Mouse (Mus musculus) spleen, adult 18-20 months (tissue): Measurements from ENCODE around the gene Tub.

Experiments used
- DNase-seq, 2 experiments: peaks; one replicate each; pipeline ENCODE4 v3.0.0; 2022; ENCODE audit warnings: mixed read lengths in 2 of 2

Gene Tub

GRCm38 (mm10) chr7:108950312-108950761 is at the start of gene Tub:
Gene Tub (plus strand): TSS chr7:108950338.
- DNase-seq = peak; percentile 31 to 42

GRCm38 (mm10) chr7:108903969-108904368 is 46.2 kb upstream of the Tub start:
- DNase-seq = no peak

GRCm38 (mm10) chr7:108927043-108927442 is 23.1 kb upstream of the Tub start:
- DNase-seq = no peak

GRCm38 (mm10) chr7:108928280-108929188 is 21.6 kb upstream of the Tub start:
- no peak for DNase-seq

GRCm38 (mm10) chr7:108929726-108930393 is 20.3 kb upstream of the Tub start, which contains the start of gene Nlrp10:
Gene Nlrp10 (minus strand): TSS chr7:108930178.
- no peak for DNase-seq

- peak; percentile 86 to 89 for DNase-seq
These were observed 16.1 kb upstream of the Tub start, which contains the start of gene Eif3f for GRCm38 (mm10) chr7:108933794-108934731. Gene Eif3f (plus strand): TSS chr7:108934417.

- DNase-seq = no peak
These were observed 15.3 kb upstream of the Tub start for GRCm38 (mm10) chr7:108934836-108935235.

GRCm38 (mm10) chr7:108935411-108935810 is 14.7 kb upstream of the Tub start:
- DNase-seq = no peak

- no peak for DNase-seq
These were observed 13.5 kb upstream of the Tub start for GRCm38 (mm10) chr7:108936591-108936990.

- DNase-seq = no peak
These were observed 8.7 kb upstream of the Tub start for GRCm38 (mm10) chr7:108941466-108941865.

- DNase-seq = peak in 1 of 2 experiments; percentile 31
These were observed 6.1 kb upstream of the Tub start for GRCm38 (mm10) chr7:108944002-108944401.

GRCm38 (mm10) chr7:108948611-108949010 is 1.5 kb upstream of the Tub start:
- no peak for DNase-seq

GRCm38 (mm10) chr7:108949301-108949700 is 837 bp upstream of the Tub start:
- DNase-seq = no peak

GRCm38 (mm10) chr7:108950762-108951331 is 709 bp downstream of the Tub start:
- DNase-seq = peak in 1 of 2 experiments; percentile 16

- no peak for DNase-seq
These were observed 2.7 kb downstream of the Tub start for GRCm38 (mm10) chr7:108952801-108953200.

- peak in 1 of 2 experiments; percentile 43 for DNase-seq
These were observed 4.0 kb downstream of the Tub start for GRCm38 (mm10) chr7:108954185-108954584.

GRCm38 (mm10) chr7:108957734-108958133 is 7.6 kb downstream of the Tub start:
- no peak for DNase-seq

GRCm38 (mm10) chr7:108965968-108966367 is 15.8 kb downstream of the Tub start:
- no peak for DNase-seq

- DNase-seq = peak in 1 of 2 experiments; percentile 27
These were observed 16.7 kb downstream of the Tub start for GRCm38 (mm10) chr7:108966742-108967362.

GRCm38 (mm10) chr7:108968201-108968600 is 18.1 kb downstream of the Tub start:
- DNase-seq = no peak

GRCm38 (mm10) chr7:108972273-108972672 is 22.1 kb downstream of the Tub start:
- no peak for DNase-seq
